10 mouse cellular contexts compared by ENCODE assay signal in genomic region chr16:84527375-84527774, GRCm38 (mm10). TPM values are rescaled to one million over a fixed set of nuclear protein-coding genes. Genes with fewer than 3 reads are reported as not detected.
DNase-seq lines count a peak whose midpoint lies in the region; ATAC-seq and TF ChIP-seq lines count a peak whose summit lies in the region.
"Had no signal": no experiment of that assay in that cellular context is flagged by ENCODE, and none has a peak within 500 bp of the region (broad histone marks: within the 10 kb centered on the region; RNA-seq: fewer than 3 reads in every experiment).

No protein-coding gene starts in this region.

- H3K4me3 ChIP-seq in liver, adult 2 months (ENCODE audit: insufficient read depth, low read depth, low read length) = no peak overlapping the region
- H3K4me3 ChIP-seq in liver, embryonic 12.5 days = no peak overlapping the region
- H3K4me3 ChIP-seq in lung, embryonic 14.5 days (ENCODE audit: low read depth, low read length) = no peak overlapping the region
- H3K4me3 ChIP-seq: erythroblast, embryonic 14.5 days; liver, embryonic 13.5 days had no signal

- no peaks in the 10 kb centered on the region for H3K79me2 ChIP-seq in liver, adult 2 months (ENCODE audit: control insufficient read depth, insufficient read depth, low read length)

- 39% methylated on average over 11 of the region's 11 CpGs for WGBS in liver, adult 2 months
- 40% methylated on average over 11 of the region's 11 CpGs for WGBS in liver, embryonic 12.5 days (ENCODE audit: insufficient replicate concordance)
- 62% methylated on average over 11 of the region's 11 CpGs for WGBS in lung, embryonic 14.5 days

- no peak overlapping the region for H3K27ac ChIP-seq in liver, adult 2 months (replicated peaks; ENCODE audit: insufficient read depth, low read depth, low read length)
- no peak overlapping the region for H3K27ac ChIP-seq in liver, embryonic 12.5 days
- no peak overlapping the region for H3K27ac ChIP-seq in lung, embryonic 14.5 days (ENCODE audit: low read depth)
- H3K27ac ChIP-seq: liver, embryonic 13.5 days had no signal

- ATAC-seq in liver, embryonic 12.5 days = no peak
- ATAC-seq in lung, embryonic 14.5 days (ENCODE audit: insufficient read depth) = no peak
- no peak for ATAC-seq in activated CD4-positive, CD25-positive, alpha-beta regulatory T cell, adult 4 months

- peak; percentile 3 for DNase-seq in liver, adult 2 months (ENCODE audit: extremely low read depth, low read depth, low spot score)
- peak; percentile 70 for DNase-seq in R1 (ENCODE audit: low read depth, low spot score)
- peak; percentile 16 to 59 for DNase-seq in cerebellum, postnatal 25 days
- DNase-seq in kidney, postnatal 10 days = peak; percentile 76
- DNase-seq in lung, embryonic 14.5 days = peak; percentile 65
- DNase-seq in spleen, postnatal 36 days (ENCODE audit: low spot score in 2 of 2) = peak; percentile 12 to 28
- DNase-seq: liver, embryonic 13.5 days had no signal

- H3K9ac ChIP-seq in liver, adult 2 months (ENCODE audit: low read depth, low read length) = no peak overlapping the region
- H3K9ac ChIP-seq in liver, embryonic 12.5 days = no peak overlapping the region
- no peak overlapping the region for H3K9ac ChIP-seq in lung, embryonic 14.5 days
- H3K9ac ChIP-seq: liver, embryonic 13.5 days had no signal

- no peak overlapping the region for H3K4me2 ChIP-seq in liver, embryonic 12.5 days
- H3K4me2 ChIP-seq in lung, embryonic 14.5 days = no peak overlapping the region
- H3K4me2 ChIP-seq: liver, embryonic 13.5 days had no signal

- H3K27me3 ChIP-seq in liver, adult 2 months (ENCODE audit: control insufficient read depth, insufficient read depth, low read length) = no peaks in the 10 kb centered on the region
- H3K27me3 ChIP-seq in liver, embryonic 12.5 days (replicated peaks) = no peaks in the 10 kb centered on the region
- no peaks in the 10 kb centered on the region for H3K27me3 ChIP-seq in lung, embryonic 14.5 days (ENCODE audit: insufficient read depth, low read length)
- H3K27me3 ChIP-seq: liver, embryonic 13.5 days had no signal

- H3K9me3 ChIP-seq in liver, embryonic 12.5 days (replicated peaks) = no peaks in the 10 kb centered on the region
- no peaks in the 10 kb centered on the region for H3K9me3 ChIP-seq in lung, embryonic 14.5 days (ENCODE audit: low read depth, low read length)
- H3K9me3 ChIP-seq: liver, embryonic 13.5 days had no signal

- no peaks in the 10 kb centered on the region for H3K36me3 ChIP-seq in liver, adult 2 months (ENCODE audit: control insufficient read depth, insufficient read depth, low read length)
- no peaks in the 10 kb centered on the region for H3K36me3 ChIP-seq in liver, embryonic 12.5 days
- H3K36me3 ChIP-seq in lung, embryonic 14.5 days (ENCODE audit: insufficient read depth) = no peaks in the 10 kb centered on the region
- H3K36me3 ChIP-seq: liver, embryonic 13.5 days had no signal

- no peaks in the 10 kb centered on the region for H3K4me1 ChIP-seq in liver, adult 2 months (ENCODE audit: control insufficient read depth, insufficient read depth, low read length)
- H3K4me1 ChIP-seq in liver, embryonic 12.5 days = no peaks in the 10 kb centered on the region
- H3K4me1 ChIP-seq in lung, embryonic 14.5 days (ENCODE audit: insufficient read depth) = no peaks in the 10 kb centered on the region
- H3K4me1 ChIP-seq: liver, embryonic 13.5 days had no signal

- TF ChIP-seq CTCF in liver, adult 2 months (IDR thresholded peaks at IDR 0.05; ENCODE audit: low read depth, low read length) = peak; percentile 24; the same call in 1 of the 2 replicates
- peak; percentile 35 for TF ChIP-seq CTCF in lung, embryonic 14.5 days (IDR thresholded peaks at IDR 0.05; ENCODE audit: low read depth)

- TF ChIP-seq POLR2A in liver, adult 2 months (IDR thresholded peaks at IDR 0.05; ENCODE audit: extremely low read depth, insufficient read depth, low read length) = no peak

RNA-seq across cellular contexts. Expression of gene A730009L09Rik, which starts 12.5 kb away (rescaled TPM):
- total RNA-seq in liver, adult 2 months (2014; rRNA removed) = not detected in 2 replicates
- not detected in 2 replicates for polyA plus RNA-seq in liver, adult 2 months (2012; rRNA removed)
- not detected in 2 replicates for polyA plus RNA-seq in liver, embryonic 12.5 days (2016; fragmentation: Nextera tagmentation; extraction: Ambion mirVana)
- not detected in 2 replicates for polyA plus RNA-seq in lung, embryonic 14.5 days (2014; fragmentation: Nextera tagmentation; extraction: Ambion mirVana)
- polyA plus RNA-seq in activated CD4-positive, CD25-positive, alpha-beta regulatory T cell, adult 4 months (2017; shearing (Covaris generic)) = not detected
- polyA plus RNA-seq: erythroblast, embryonic 14.5 days; liver, embryonic 13.5 days had no signal

Comparison
In these comparisons a context has a peak if more than half of its experiments do, and no peak if none do; other contexts are left out.
1. DNase-seq: peak in every context shown above with its lines; median percentile 76 in kidney, postnatal 10 days; 70 in R1; 65 in lung, embryonic 14.5 days; 38 in cerebellum, postnatal 25 days; 20 in spleen, postnatal 36 days; 3 in liver, adult 2 months.